Mouse (Mus musculus): ENCODE results near the gene Lsm3. TPM values are rescaled to one million over a fixed set of nuclear protein-coding genes. Genes with fewer than 3 reads are reported as not detected.

Gene Lsm3
- polyA plus RNA-seq, 1 experiment from 2014 or later, result 87.8 TPM

- Histone ChIP-seq H3K4me3 (ENCODE audit: inconsistent target) (no peak overlapping the region), H3K79me2 (ENCODE audit: inconsistent target) (no peaks in the 10 kb centered on the region), H3K36me3 (ENCODE audit: inconsistent target) (peaks cover 27% of the 10 kb centered on the region), H3K27ac (no peak overlapping the region; the same call in 1 of the 2 replicates)
- 80% methylated on average over 10 of the region's 10 CpGs for WGBS (ENCODE audit: missing documents)
Measured at GRCm38 (mm10) chr6:91489872-91490271, 25.9 kb upstream of the Lsm3 start.

GRCm38 (mm10) chr6:91491004-91491403 lies 24.7 kb upstream of the Lsm3 start:
- Histone ChIP-seq H3K36me3 (ENCODE audit: inconsistent target) (peaks cover 21% of the 10 kb centered on the region), H3K27ac (no peak overlapping the region), H3K79me2 (ENCODE audit: inconsistent target) (no peaks in the 10 kb centered on the region), H3K4me3 (ENCODE audit: inconsistent target) (no peak overlapping the region)
- WGBS (ENCODE audit: missing documents), result 90% methylated on average over 6 of the region's 6 CpGs

GRCm38 (mm10) chr6:91493053-91493452 lies 22.7 kb upstream of the Lsm3 start:
- Histone ChIP-seq H3K27ac (no peak overlapping the region), H3K4me3 (ENCODE audit: inconsistent target) (no peak overlapping the region), H3K79me2 (ENCODE audit: inconsistent target) (no peaks in the 10 kb centered on the region), H3K36me3 (ENCODE audit: inconsistent target) (peaks cover 26% of the 10 kb centered on the region)
- WGBS (ENCODE audit: missing documents), result 45% methylated on average over 8 of the region's 10 CpGs

GRCm38 (mm10) chr6:91494526-91494925 lies 21.2 kb upstream of the Lsm3 start:
- WGBS (ENCODE audit: missing documents), result 77% methylated on average over 8 of the region's 8 CpGs

GRCm38 (mm10) chr6:91503302-91503701 lies 12.4 kb upstream of the Lsm3 start:
- peaks cover 59% of the 10 kb centered on the region for H3K36me3 ChIP-seq (ENCODE audit: inconsistent target)
- no peaks in the 10 kb centered on the region for H3K79me2 ChIP-seq (ENCODE audit: inconsistent target)
- 100% methylated on average over 1 of the region's 1 CpGs for WGBS (ENCODE audit: missing documents)
- H3K4me3 ChIP-seq (ENCODE audit: inconsistent target), result no peak overlapping the region
- no peak overlapping the region for H3K27ac ChIP-seq

More at GRCm38 (mm10) chr6:91494526-91494925, 21.2 kb upstream of the Lsm3 start:
- Histone ChIP-seq H3K27ac (no peak overlapping the region), H3K79me2 (ENCODE audit: inconsistent target) (no peaks in the 10 kb centered on the region), H3K36me3 (ENCODE audit: inconsistent target) (peaks cover 40% of the 10 kb centered on the region), H3K4me3 (ENCODE audit: inconsistent target) (no peak overlapping the region)

GRCm38 (mm10) chr6:91506036-91506435 lies 9.7 kb upstream of the Lsm3 start:
- 0% methylated on average over 5 of the region's 5 CpGs for WGBS (ENCODE audit: missing documents)
- Histone ChIP-seq H3K36me3 (ENCODE audit: inconsistent target) (peaks cover 34% of the 10 kb centered on the region), H3K79me2 (ENCODE audit: inconsistent target) (no peaks in the 10 kb centered on the region), H3K4me3 (ENCODE audit: inconsistent target) (no peak overlapping the region), H3K27ac (peak overlapping the region; percentile 63)

- H3K27ac ChIP-seq, result no peak overlapping the region
- H3K79me2 ChIP-seq (ENCODE audit: inconsistent target), result peaks cover 7% of the 10 kb centered on the region; the same call in 1 of the 2 replicates
- peaks cover 18% of the 10 kb centered on the region for H3K36me3 ChIP-seq (ENCODE audit: inconsistent target)
- WGBS (ENCODE audit: missing documents), result 64% methylated on average over 3 of the region's 3 CpGs
- H3K4me3 ChIP-seq (ENCODE audit: inconsistent target), result no peak overlapping the region
Measured at GRCm38 (mm10) chr6:91508041-91508440, 7.7 kb upstream of the Lsm3 start.

- H3K36me3 ChIP-seq (ENCODE audit: inconsistent target), result peaks cover 6% of the 10 kb centered on the region; the same call in 1 of the 2 replicates
- 35% methylated on average over 7 of the region's 7 CpGs for WGBS (ENCODE audit: missing documents)
- H3K79me2 ChIP-seq (ENCODE audit: inconsistent target), result peaks cover 19% of the 10 kb centered on the region; the same call in 1 of the 2 replicates
- no peak overlapping the region for H3K27ac ChIP-seq
- H3K4me3 ChIP-seq (ENCODE audit: inconsistent target), result no peak overlapping the region
Measured at GRCm38 (mm10) chr6:91509326-91509725, 6.4 kb upstream of the Lsm3 start.

GRCm38 (mm10) chr6:91510211-91510610 lies 5.5 kb upstream of the Lsm3 start:
- peaks cover 28% of the 10 kb centered on the region; the same call in 1 of the 2 replicates for H3K79me2 ChIP-seq (ENCODE audit: inconsistent target)
- no peak overlapping the region for H3K4me3 ChIP-seq (ENCODE audit: inconsistent target)
- 55% methylated on average over 10 of the region's 10 CpGs for WGBS (ENCODE audit: missing documents)
- H3K36me3 ChIP-seq (ENCODE audit: inconsistent target), result no peaks in the 10 kb centered on the region
- no peak overlapping the region for H3K27ac ChIP-seq

- Histone ChIP-seq H3K27ac (no peak overlapping the region), H3K36me3 (ENCODE audit: inconsistent target) (no peaks in the 10 kb centered on the region), H3K79me2 (ENCODE audit: inconsistent target) (peaks cover 52% of the 10 kb centered on the region), H3K4me3 (ENCODE audit: inconsistent target) (no peak overlapping the region)
Measured at GRCm38 (mm10) chr6:91514135-91514534, 1.6 kb upstream of the Lsm3 start.

GRCm38 (mm10) chr6:91514737-91515362 lies 878 bp upstream of the Lsm3 start:
- H3K4me3 ChIP-seq (ENCODE audit: inconsistent target), result peak overlapping the region; percentile 68
- H3K36me3 ChIP-seq (ENCODE audit: inconsistent target), result peaks cover 4% of the 10 kb centered on the region; the same call in 1 of the 2 replicates
- H3K79me2 ChIP-seq (ENCODE audit: inconsistent target), result peaks cover 52% of the 10 kb centered on the region
- 9% methylated on average over 10 of the region's 10 CpGs for WGBS (ENCODE audit: missing documents)
- H3K27ac ChIP-seq, result no peak overlapping the region

- no peak overlapping the region for H3K4me3 ChIP-seq (ENCODE audit: inconsistent target)
- H3K36me3 ChIP-seq (ENCODE audit: inconsistent target), result peaks cover 37% of the 10 kb centered on the region
- 9% methylated on average over 5 of the region's 7 CpGs for WGBS (ENCODE audit: missing documents)
- H3K79me2 ChIP-seq (ENCODE audit: inconsistent target), result peaks cover 40% of the 10 kb centered on the region
- no peak overlapping the region for H3K27ac ChIP-seq
Measured at GRCm38 (mm10) chr6:91518454-91519020, 2.8 kb downstream of the Lsm3 start.

GRCm38 (mm10) chr6:91522816-91523215 lies 7.1 kb downstream of the Lsm3 start:
- 87% methylated on average over 5 of the region's 5 CpGs for WGBS (ENCODE audit: missing documents)
- H3K79me2 ChIP-seq (ENCODE audit: inconsistent target), result peaks cover 3% of the 10 kb centered on the region; the same call in 1 of the 2 replicates
- H3K27ac ChIP-seq, result no peak overlapping the region
- H3K4me3 ChIP-seq (ENCODE audit: inconsistent target), result no peak overlapping the region
- peaks cover 37% of the 10 kb centered on the region for H3K36me3 ChIP-seq (ENCODE audit: inconsistent target)

- H3K27ac ChIP-seq, result no peak overlapping the region
- H3K36me3 ChIP-seq (ENCODE audit: inconsistent target), result peaks cover 25% of the 10 kb centered on the region
- H3K4me3 ChIP-seq (ENCODE audit: inconsistent target), result no peak overlapping the region
- WGBS (ENCODE audit: missing documents), result 93% methylated on average over 4 of the region's 4 CpGs
- H3K79me2 ChIP-seq (ENCODE audit: inconsistent target), result no peaks in the 10 kb centered on the region
Measured at GRCm38 (mm10) chr6:91525544-91525943, 9.8 kb downstream of the Lsm3 start.

GRCm38 (mm10) chr6:91527227-91527860 lies 11.6 kb downstream of the Lsm3 start:
- no peaks in the 10 kb centered on the region for H3K79me2 ChIP-seq (ENCODE audit: inconsistent target)
- WGBS (ENCODE audit: missing documents), result 60% methylated on average over 5 of the region's 5 CpGs
- H3K4me3 ChIP-seq (ENCODE audit: inconsistent target), result no peak overlapping the region
- no peak overlapping the region for H3K27ac ChIP-seq
- peaks cover 9% of the 10 kb centered on the region; the same call in 1 of the 2 replicates for H3K36me3 ChIP-seq (ENCODE audit: inconsistent target)

Data from macrophage (primary cell).